Mouse (Mus musculus): ENCODE data around the gene Prl6a1. TPM values are rescaled to one million over a fixed set of nuclear protein-coding genes. Genes with fewer than 3 reads are reported as not detected.

The Prl6a1 gene
- polyA plus RNA-seq (2012; rRNA removed), result not detected in 2 replicates

- no peaks in the 10 kb centered on the region for H3K4me1 ChIP-seq (ENCODE audit: control insufficient read depth, insufficient read depth, low read length)
- H3K27ac ChIP-seq (ENCODE audit: control insufficient read depth, insufficient read depth, low read depth, low read length), result no peak within 1 kb of the TSS
- H3K27me3 ChIP-seq (ENCODE audit: control insufficient read depth, insufficient read depth, low read length), result no peaks in the 10 kb centered on the region
- TF ChIP-seq POLR2A (IDR thresholded peaks at IDR 0.05; ENCODE audit: control insufficient read depth, low read depth, low read length) (no peak), CTCF (IDR thresholded peaks at IDR 0.05; ENCODE audit: control insufficient read depth, insufficient read depth, insufficient replicate concordance, low read depth, low read length) (no peak)
- no peak within 1 kb of the TSS for H3K4me3 ChIP-seq (ENCODE audit: control insufficient read depth, low read depth, low read length)
- H3K36me3 ChIP-seq (ENCODE audit: control insufficient read depth, insufficient read depth, low read length), result no peaks in the 10 kb centered on the region
Observed at GRCm38 (mm10) chr13:27312334-27313225, at the start of gene Prl6a1. Prl6a1 (plus strand) TSS chr13:27312627.

GRCm38 (mm10) chr13:27334989-27335388 is 22.6 kb downstream of the Prl6a1 start:
- Histone ChIP-seq H3K27ac (ENCODE audit: control insufficient read depth, insufficient read depth, low read depth, low read length) (no peak overlapping the region), H3K4me3 (ENCODE audit: control insufficient read depth, low read depth, low read length) (no peak overlapping the region), H3K27me3 (ENCODE audit: control insufficient read depth, insufficient read depth, low read length) (no peaks in the 10 kb centered on the region), H3K4me1 (ENCODE audit: control insufficient read depth, insufficient read depth, low read length) (no peaks in the 10 kb centered on the region), H3K36me3 (ENCODE audit: control insufficient read depth, insufficient read depth, low read length) (no peaks in the 10 kb centered on the region)
- TF ChIP-seq POLR2A (IDR thresholded peaks at IDR 0.05; ENCODE audit: control insufficient read depth, low read depth, low read length), result no peak
- no peak for TF ChIP-seq CTCF (IDR thresholded peaks at IDR 0.05; ENCODE audit: control insufficient read depth, insufficient read depth, insufficient replicate concordance, low read depth, low read length)

- H3K27me3 ChIP-seq (ENCODE audit: control insufficient read depth, insufficient read depth, low read length), result no peaks in the 10 kb centered on the region
- H3K36me3 ChIP-seq (ENCODE audit: control insufficient read depth, insufficient read depth, low read length), result no peaks in the 10 kb centered on the region
- TF ChIP-seq CTCF (IDR thresholded peaks at IDR 0.05; ENCODE audit: control insufficient read depth, insufficient read depth, insufficient replicate concordance, low read depth, low read length) (no peak), POLR2A (IDR thresholded peaks at IDR 0.05; ENCODE audit: control insufficient read depth, low read depth, low read length) (no peak)
- H3K4me3 ChIP-seq (ENCODE audit: control insufficient read depth, low read depth, low read length), result no peak overlapping the region
- no peaks in the 10 kb centered on the region for H3K4me1 ChIP-seq (ENCODE audit: control insufficient read depth, insufficient read depth, low read length)
- no peak overlapping the region for H3K27ac ChIP-seq (ENCODE audit: control insufficient read depth, insufficient read depth, low read depth, low read length)
Observed at GRCm38 (mm10) chr13:27342733-27343275, 30.4 kb downstream of the Prl6a1 start.

- Histone ChIP-seq H3K36me3 (ENCODE audit: control insufficient read depth, insufficient read depth, low read length) (no peaks in the 10 kb centered on the region), H3K27ac (ENCODE audit: control insufficient read depth, insufficient read depth, low read depth, low read length) (no peak within 1 kb of the TSS), H3K4me1 (ENCODE audit: control insufficient read depth, insufficient read depth, low read length) (no peaks in the 10 kb centered on the region), H3K4me3 (ENCODE audit: control insufficient read depth, low read depth, low read length) (no peak within 1 kb of the TSS), H3K27me3 (ENCODE audit: control insufficient read depth, insufficient read depth, low read length) (no peaks in the 10 kb centered on the region)
- TF ChIP-seq POLR2A (IDR thresholded peaks at IDR 0.05; ENCODE audit: control insufficient read depth, low read depth, low read length), result no peak
- no peak for TF ChIP-seq CTCF (IDR thresholded peaks at IDR 0.05; ENCODE audit: control insufficient read depth, insufficient read depth, insufficient replicate concordance, low read depth, low read length)
Observed at GRCm38 (mm10) chr13:27345373-27345772, 32.9 kb downstream of the Prl6a1 start, which contains the start of gene Prl8a2. Prl8a2 (plus strand) TSS chr13:27345673.

Other genes with a start within 250 kb of the Prl6a1 start
- gene Prl3d1, start 218.4 kb upstream of the Prl6a1 start, polyA plus RNA-seq (2012; rRNA removed), result not detected in 2 replicates
- gene Prl3d2, start 190.9 kb upstream of the Prl6a1 start, polyA plus RNA-seq (2012; rRNA removed), result not detected in 2 replicates
- not detected in 2 replicates for gene Prl3d3, start 155.8 kb upstream of the Prl6a1 start, polyA plus RNA-seq (2012; rRNA removed)
- 0.59 and 0.69 TPM in 2 replicates for gene Prl3c1, start 116.0 kb upstream of the Prl6a1 start, polyA plus RNA-seq (2012; rRNA removed)
- gene Prl3b1, start 70.8 kb upstream of the Prl6a1 start, polyA plus RNA-seq (2012; rRNA removed), result not detected in 2 replicates
- gene Prl3a1, start 53.2 kb upstream of the Prl6a1 start, polyA plus RNA-seq (2012; rRNA removed), result not detected in 2 replicates
- gene Prl8a2, start 33.0 kb downstream of the Prl6a1 start, polyA plus RNA-seq (2012; rRNA removed), result not detected in 2 replicates
- gene Prl2b1, start 78.2 kb downstream of the Prl6a1 start, polyA plus RNA-seq (2012; rRNA removed), result not detected in 2 replicates
- not detected in 2 replicates for gene Prl8a6, start 126.1 kb downstream of the Prl6a1 start, polyA plus RNA-seq (2012; rRNA removed)
- gene Prl8a8, start 200.6 kb downstream of the Prl6a1 start, polyA plus RNA-seq (2012; rRNA removed), result not detected in 2 replicates

Measured in testis, adult 2 months (tissue).